Mouse (Mus musculus) erythroblast, adult 5-6 weeks (primary cell): ENCODE measurements around the gene Zfp383. TPM values are rescaled to one million over a fixed set of nuclear protein-coding genes. Genes with fewer than 3 reads are reported as not detected.

Source experiments
- ATAC-seq: replicated peaks from 2 replicates; pipeline ENCODE4 v1.8.0; 2016; ENCODE audit warnings: moderate number of reproducible peaks, mild to moderate bottlenecking, moderate TSS enrichment, inconsistent platforms; ENCODE audit not compliant: poor library complexity, low FRiP score, severe bottlenecking
- total RNA-seq, 2 experiments: library from RNA; stranded (forward) in 1 of 2; stranded (reverse) in 1 of 2; fragments of 150-400 nt in 1 of 2; fragments of 200-764, 138-1000 nt in 1 of 2; gene quantifications; 2 replicates each; pipeline versions ENCODE4 v1.2.3 to v1.2.4; 2015 to 2017; ENCODE audit warnings: low replicate concordance in 2 of 2

Gene Zfp383
- total RNA-seq, 2 experiments from 2014 or later: not detected

- no peak for ATAC-seq
These were observed 14.8 kb downstream of the Zfp383 start for GRCm38 (mm10) chr7:29922780-29923179.

GRCm38 (mm10) chr7:29938856-29939255 is 30.8 kb downstream of the Zfp383 start:
- ATAC-seq: no peak

GRCm38 (mm10) chr7:29941027-29941426 is 33.0 kb downstream of the Zfp383 start:
- ATAC-seq: no peak

- no peak for ATAC-seq
These were observed 34.7 kb downstream of the Zfp383 start for GRCm38 (mm10) chr7:29942740-29943139.

- ATAC-seq: no peak
These were observed 35.7 kb downstream of the Zfp383 start for GRCm38 (mm10) chr7:29943720-29944119.

- ATAC-seq: no peak
These were observed 36.2 kb downstream of the Zfp383 start for GRCm38 (mm10) chr7:29944201-29944600.

GRCm38 (mm10) chr7:29953086-29953485 is 45.1 kb downstream of the Zfp383 start:
- no peak for ATAC-seq

GRCm38 (mm10) chr7:29953513-29954401 is 45.7 kb downstream of the Zfp383 start, which contains the start of gene Zfp74:
Gene Zfp74, minus strand, starts transcription at chr7:29954089.
- peak; percentile 86 for ATAC-seq

- peak; percentile 69 for ATAC-seq
These were observed 46.7 kb downstream of the Zfp383 start for GRCm38 (mm10) chr7:29954731-29955130.

- no peak for ATAC-seq
These were observed 48.2 kb downstream of the Zfp383 start for GRCm38 (mm10) chr7:29956257-29956656.

GRCm38 (mm10) chr7:29958125-29958724 is 50.2 kb downstream of the Zfp383 start:
- ATAC-seq: no peak

- ATAC-seq: no peak
These were observed 51.0 kb downstream of the Zfp383 start for GRCm38 (mm10) chr7:29959004-29959403.

GRCm38 (mm10) chr7:29965115-29965810 is 57.2 kb downstream of the Zfp383 start:
- ATAC-seq: peak; percentile 90

Other genes starting within 250 kb of the Zfp383 start
- gene Catsperg2, start 181.2 kb upstream of the Zfp383 start, total RNA-seq (2015; ENCODE audit: low replicate concordance): not detected in 2 replicates
- gene Catsperg2, start 181.2 kb upstream of the Zfp383 start, total RNA-seq (2017; ENCODE audit: low replicate concordance): not detected in 2 replicates
- 1.7 and 3.8 TPM in 2 replicates for gene Zfp84, start 139.7 kb upstream of the Zfp383 start, total RNA-seq (2015; ENCODE audit: low replicate concordance)
- 3.2 and 3.6 TPM in 2 replicates for gene Zfp84, start 139.7 kb upstream of the Zfp383 start, total RNA-seq (2017; ENCODE audit: low replicate concordance)
- not detected in 2 replicates for gene Zfp30, start 124.2 kb upstream of the Zfp383 start, total RNA-seq (2015; ENCODE audit: low replicate concordance)
- not detected in 2 replicates for gene Zfp30, start 124.2 kb upstream of the Zfp383 start, total RNA-seq (2017; ENCODE audit: low replicate concordance)
- 0.42 and 0.77 TPM in 2 replicates for gene Zfp790, start 92.1 kb upstream of the Zfp383 start, total RNA-seq (2015; ENCODE audit: low replicate concordance)
- 2.6 and 4.5 TPM in 2 replicates for gene Zfp790, start 92.1 kb upstream of the Zfp383 start, total RNA-seq (2017; ENCODE audit: low replicate concordance)
- 0.63 TPM in 1 of 2 replicates, not detected in the other for gene Zfp940, start 54.6 kb upstream of the Zfp383 start, total RNA-seq (2015; ENCODE audit: low replicate concordance)
- not detected in 2 replicates for gene Zfp940, start 54.6 kb upstream of the Zfp383 start, total RNA-seq (2017; ENCODE audit: low replicate concordance)
- gene Zfp420, start 48.2 kb upstream of the Zfp383 start, total RNA-seq (2015; ENCODE audit: low replicate concordance): 1.5 TPM in 1 of 2 replicates, not detected in the other
- gene Zfp420, start 48.2 kb upstream of the Zfp383 start, total RNA-seq (2017; ENCODE audit: low replicate concordance): 0.26 and 0.28 TPM in 2 replicates
- gene Zfp27, start 1.7 kb upstream of the Zfp383 start, total RNA-seq (2015; ENCODE audit: low replicate concordance): 1.0 and 1.2 TPM in 2 replicates
- gene Zfp27, start 1.7 kb upstream of the Zfp383 start, total RNA-seq (2017; ENCODE audit: low replicate concordance): 1.4 and 1.7 TPM in 2 replicates
- 2.3 and 2.7 TPM in 2 replicates for gene Zfp74, start 45.9 kb downstream of the Zfp383 start, total RNA-seq (2015; ENCODE audit: low replicate concordance)
- 1.4 and 1.7 TPM in 2 replicates for gene Zfp74, start 45.9 kb downstream of the Zfp383 start, total RNA-seq (2017; ENCODE audit: low replicate concordance)
- 2.5 and 3.5 TPM in 2 replicates for gene Zfp568, start 75.7 kb downstream of the Zfp383 start, total RNA-seq (2015; ENCODE audit: low replicate concordance)
- gene Zfp568, start 75.7 kb downstream of the Zfp383 start, total RNA-seq (2017; ENCODE audit: low replicate concordance): 3.0 and 4.2 TPM in 2 replicates
- gene Zfp14, start 143.2 kb downstream of the Zfp383 start, total RNA-seq (2015; ENCODE audit: low replicate concordance): not detected in 2 replicates
- gene Zfp14, start 143.2 kb downstream of the Zfp383 start, total RNA-seq (2017; ENCODE audit: low replicate concordance): 1.7 TPM in 1 of 2 replicates, not detected in the other
- gene Zfp82, start 164.7 kb downstream of the Zfp383 start, total RNA-seq (2015; ENCODE audit: low replicate concordance): not detected in 2 replicates
- gene Zfp82, start 164.7 kb downstream of the Zfp383 start, total RNA-seq (2017; ENCODE audit: low replicate concordance): 0.84 TPM in 1 of 2 replicates, not detected in the other
- gene Gm26920, start 182.2 kb downstream of the Zfp383 start, total RNA-seq (2015; ENCODE audit: low replicate concordance): not detected in 2 replicates
- not detected in 2 replicates for gene Gm26920, start 182.2 kb downstream of the Zfp383 start, total RNA-seq (2017; ENCODE audit: low replicate concordance)
- 0.38 and 2.1 TPM in 2 replicates for gene Zfp566, start 182.3 kb downstream of the Zfp383 start, total RNA-seq (2015; ENCODE audit: low replicate concordance)
- 0.34 TPM in 1 of 2 replicates, not detected in the other for gene Zfp566, start 182.3 kb downstream of the Zfp383 start, total RNA-seq (2017; ENCODE audit: low replicate concordance)
- 12.7 and 14.6 TPM in 2 replicates for gene Zfp260, start 186.6 kb downstream of the Zfp383 start, total RNA-seq (2015; ENCODE audit: low replicate concordance)
- gene Zfp260, start 186.6 kb downstream of the Zfp383 start, total RNA-seq (2017; ENCODE audit: low replicate concordance): 4.5 and 10.7 TPM in 2 replicates
- gene Zfp382, start 213.7 kb downstream of the Zfp383 start, total RNA-seq (2015; ENCODE audit: low replicate concordance): 0.63 and 1.2 TPM in 2 replicates
- 1.3 and 3.3 TPM in 2 replicates for gene Zfp382, start 213.7 kb downstream of the Zfp383 start, total RNA-seq (2017; ENCODE audit: low replicate concordance)